ENCODE assay signal across 18 mouse cellular contexts in the genomic region with DNA sequence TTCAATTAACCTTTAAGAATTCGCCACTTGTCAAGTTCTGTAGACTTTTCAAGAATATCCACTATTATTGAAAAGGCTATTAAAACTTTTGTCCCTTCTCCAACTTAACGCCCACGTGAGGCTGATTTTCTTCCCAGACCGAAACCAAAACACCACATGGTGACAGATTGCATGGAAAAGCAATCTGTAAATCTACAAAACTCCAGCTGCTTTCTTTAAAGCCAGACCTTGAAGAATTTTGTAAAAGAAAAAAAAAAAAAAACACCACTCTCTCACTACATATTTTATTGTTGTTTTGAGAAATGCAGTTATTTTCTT.
DNase-seq lines count a peak whose midpoint lies in the region; ATAC-seq lines count a peak whose summit lies in the region.
"Had no signal": no experiment of that assay in that cellular context is flagged by ENCODE, and none has a peak within 500 bp of the region (broad histone marks: within the 10 kb centered on the region; RNA-seq: fewer than 3 reads in every experiment).

No protein-coding gene starts in this region.

- no peak overlapping the region for H3K4me2 ChIP-seq in heart, embryonic 12.5 days
- H3K4me2 ChIP-seq: embryonic facial prominence, embryonic 13.5 days; intestine, embryonic 15.5 days; liver, embryonic 12.5 days had no signal

- WGBS in heart, embryonic 12.5 days = 62% methylated on average over 4 of the region's 4 CpGs

- no peak for ATAC-seq in heart, embryonic 12.5 days (ENCODE audit: insufficient number of reproducible peaks, low FRiP score)
- ATAC-seq: intestine, embryonic 15.5 days; liver, embryonic 12.5 days; Patski had no signal

- H3K9me3 ChIP-seq in heart, embryonic 12.5 days (replicated peaks) = no peaks in the 10 kb centered on the region
- H3K9me3 ChIP-seq: embryonic facial prominence, embryonic 13.5 days; hindbrain, embryonic 10.5 days; intestine, embryonic 15.5 days; liver, embryonic 12.5 days had no signal

- peak; percentile 33 for DNase-seq in heart, adult 11 months
- peak; percentile 24 for DNase-seq in right cerebral cortex, adult 18-20 months
- DNase-seq in right cerebral cortex, postnatal 36 days (ENCODE audit: low spot score in 2 of 2) = no peak
- peak; percentile 42 to 66 for DNase-seq in layer of hippocampus, adult 18-20 months (ENCODE audit: low spot score in 2 of 2)
- DNase-seq in skeletal muscle tissue, adult 2 months (ENCODE audit: low read depth, low spot score) = peak; percentile 30
- DNase-seq in cerebellum, adult 18-20 months = no peak
- DNase-seq in ovary, postnatal 10 days (ENCODE audit: low spot score) = no peak
- DNase-seq: kidney, postnatal 10 days; spleen, adult 18-20 months; thymus, postnatal 4 days had no signal

- no peak overlapping the region for H3K4me3 ChIP-seq in heart, embryonic 12.5 days
- H3K4me3 ChIP-seq: embryonic facial prominence, embryonic 13.5 days; hindbrain, embryonic 10.5 days; intestine, embryonic 15.5 days; left cerebral cortex, adult 2 months; liver, embryonic 12.5 days had no signal

- no peak overlapping the region for H3K9ac ChIP-seq in heart, embryonic 12.5 days
- H3K9ac ChIP-seq: embryonic facial prominence, embryonic 13.5 days; intestine, embryonic 15.5 days; liver, embryonic 12.5 days had no signal

- H3K4me1 ChIP-seq in heart, embryonic 12.5 days (replicated peaks) = no peaks in the 10 kb centered on the region
- H3K4me1 ChIP-seq: hindbrain, embryonic 10.5 days; intestine, embryonic 15.5 days; liver, embryonic 12.5 days had no signal

- H3K27ac ChIP-seq in heart, embryonic 12.5 days (ENCODE audit: poor library complexity, severe bottlenecking) = no peak overlapping the region
- H3K27ac ChIP-seq: embryonic facial prominence, embryonic 13.5 days; hindbrain, embryonic 10.5 days; intestine, embryonic 15.5 days; liver, embryonic 12.5 days had no signal

- H3K36me3 ChIP-seq in heart, embryonic 12.5 days = no peaks in the 10 kb centered on the region
- H3K36me3 ChIP-seq: embryonic facial prominence, embryonic 13.5 days; hindbrain, embryonic 10.5 days; intestine, embryonic 15.5 days; liver, embryonic 12.5 days had no signal

- no peaks in the 10 kb centered on the region for H3K27me3 ChIP-seq in heart, embryonic 12.5 days (replicated peaks)
- H3K27me3 ChIP-seq: CH12.LX; embryonic facial prominence, embryonic 13.5 days; intestine, embryonic 15.5 days; liver, embryonic 12.5 days; Patski had no signal

Comparison
In these comparisons a context has a peak if more than half of its experiments do, and no peak if none do; other contexts are left out.
1. DNase-seq: peak in heart, adult 11 months (single experiment), right cerebral cortex, adult 18-20 months (single experiment), layer of hippocampus, adult 18-20 months (2 of 2) and skeletal muscle tissue, adult 2 months (single experiment); none in right cerebral cortex, postnatal 36 days (0 of 2), cerebellum, adult 18-20 months (0 of 2) and ovary, postnatal 10 days (single experiment).